Mouse (Mus musculus) lung, adult 2 months (tissue): Measurements from ENCODE around the gene Rnf145.

ENCODE experiments used
- CTCF ChIP-seq: fragments of 200-500 bp; IDR thresholded peaks from 2 replicates; pipeline ENCODE4 v1.5.1; 2011; ENCODE audit warnings: mild to moderate bottlenecking, low read length, control low read depth; ENCODE audit not compliant: insufficient read depth
- POLR2A ChIP-seq: fragments of 200-500 bp; IDR thresholded peaks from 2 replicates; pipeline ENCODE4 v1.6.1; 2011; ENCODE audit warnings: low read depth, mild to moderate bottlenecking, control low read depth, low read length, borderline replicate concordance; ENCODE audit errors: extremely low read depth

DNA sequence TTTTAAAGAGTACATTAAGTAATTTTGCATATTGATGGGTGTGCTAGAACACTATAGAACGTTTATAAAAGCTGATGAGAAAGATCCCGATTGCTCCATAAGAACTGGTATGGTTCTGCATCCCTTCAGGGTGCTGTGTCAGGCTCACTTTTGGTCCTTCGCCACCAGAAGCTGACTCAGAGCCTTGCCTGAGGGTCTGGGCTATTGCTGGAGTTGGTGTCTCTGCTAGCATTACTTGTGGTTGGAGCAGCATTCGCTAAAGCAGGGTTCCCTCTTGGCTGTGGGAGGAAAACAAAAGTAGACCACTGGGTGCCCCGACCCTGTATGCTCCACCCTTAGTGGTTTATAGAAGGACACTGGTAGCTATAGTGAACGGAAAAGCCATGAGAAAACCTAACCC, 40.7 kb downstream of the Rnf145 start:
- TF ChIP-seq POLR2A (no peak), CTCF (no peak)
